Mouse (Mus musculus) intestine, embryonic 15.5 days (tissue): ENCODE measurements around the gene Wwox. TPM values are rescaled to one million over a fixed set of nuclear protein-coding genes. Genes with fewer than 3 reads are reported as not detected.

Source experiments
- ATAC-seq: fragments of 200-750 bp; cut with Nextera tagmentation; 2 replicates; pipeline ENCODE4 v1.8.0; 2017; ENCODE audit warnings: moderate TSS enrichment, moderate library complexity
- H3K27ac ChIP-seq: fragments of 300-500 bp; sonication (generic); 2 replicates; pipeline ENCODE4 v1.5.1; 2015; ENCODE audit warnings: mild to moderate bottlenecking, inconsistent platforms
- H3K27me3 ChIP-seq: fragments of 300-500 bp; sonication (generic); replicated peaks from 2 replicates; pipeline ENCODE4 v1.6.1; 2015; ENCODE audit warnings: inconsistent platforms
- H3K36me3 ChIP-seq: fragments of 300-500 bp; sonication (generic); 2 replicates; pipeline ENCODE4 v1.6.1; 2015; ENCODE audit warnings: inconsistent platforms
- H3K4me1 ChIP-seq: fragments of 300-500 bp; sonication (generic); replicated peaks from 2 replicates; pipeline ENCODE4 v1.6.1; 2015; ENCODE audit warnings: inconsistent platforms
- H3K4me2 ChIP-seq: fragments of 300-500 bp; sonication (generic); replicated peaks from 2 replicates; pipeline ENCODE4 v1.6.1; 2015; ENCODE audit warnings: mild to moderate bottlenecking, inconsistent platforms
- H3K4me3 ChIP-seq: fragments of 300-500 bp; sonication (generic); replicated peaks from 2 replicates; pipeline ENCODE4 v1.5.1; 2015; ENCODE audit warnings: inconsistent platforms
- H3K9ac ChIP-seq: fragments of 300-500 bp; sonication (generic); 2 replicates; pipeline ENCODE4 v1.6.1; 2015; ENCODE audit warnings: inconsistent platforms
- H3K9me3 ChIP-seq: fragments of 300-500 bp; sonication (generic); 2 replicates; pipeline ENCODE4 v1.6.1; 2016; ENCODE audit warnings: inconsistent platforms
- WGBS: fragments of 180-500 bp; shearing (Covaris S2); methylation state at CpG from one replicate; pipeline ENCODE4 v1.1.7; 2015; 5-methylcytosine and 5-hydroxymethylcytosine counted together
- polyA plus RNA-seq: library from polyadenylated mRNA; unstranded; fragments of >200 nt; fragmentation: Nextera tagmentation; extraction: Ambion mirVana; gene quantifications from 2 replicates; pipeline ENCODE4 v1.2.1, GENCODE M21; 2015

Gene Wwox
- polyA plus RNA-seq, 1 experiment from 2014 or later, result 11.6 TPM

DNA sequence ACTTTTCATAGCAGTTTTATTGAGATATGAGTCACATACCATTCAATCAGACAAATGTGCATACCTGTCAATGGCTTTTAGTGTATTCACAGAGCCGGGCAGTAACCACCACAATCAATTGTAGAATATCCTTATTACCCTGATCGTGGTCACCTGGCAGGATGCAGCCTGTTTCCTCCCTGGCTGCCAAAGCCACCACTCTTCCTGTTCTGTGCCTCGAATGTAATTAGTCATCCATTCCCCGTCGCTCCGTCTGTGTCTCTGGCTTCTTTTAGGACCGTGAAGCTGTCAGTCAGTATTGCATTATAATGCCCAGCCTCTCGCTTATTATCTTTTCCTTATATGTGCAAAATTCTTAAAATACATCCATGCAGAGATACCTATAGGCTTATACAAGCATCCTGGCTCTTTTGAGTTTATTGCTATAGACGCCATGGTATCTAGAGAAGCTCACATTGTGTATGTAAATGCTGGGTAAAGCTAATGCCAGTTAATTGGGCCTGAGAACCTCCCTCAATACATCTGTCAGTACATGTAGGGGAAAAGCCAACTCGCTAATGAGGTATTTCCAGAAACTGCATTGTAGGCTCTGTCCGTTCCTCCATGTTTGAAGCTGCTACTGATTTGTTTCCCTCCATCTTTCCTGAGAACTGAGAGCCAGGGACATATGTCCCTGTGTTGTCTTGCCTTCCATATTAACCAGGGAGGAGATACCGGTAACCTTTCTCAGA, 303.9 kb downstream of the Wwox start:
- no peak for ATAC-seq
- H3K4me3 ChIP-seq, result no peak overlapping the region
- H3K9ac ChIP-seq, result no peak overlapping the region
- 74% methylated on average over 12 of the region's 12 CpGs for WGBS
- H3K27me3 ChIP-seq, result no peaks in the 10 kb centered on the region
- H3K27ac ChIP-seq, result no peak overlapping the region
- H3K9me3 ChIP-seq, result no peaks in the 10 kb centered on the region
- H3K4me1 ChIP-seq, result no peaks in the 10 kb centered on the region
- H3K36me3 ChIP-seq, result no peaks in the 10 kb centered on the region
- H3K4me2 ChIP-seq, result no peak overlapping the region

DNA sequence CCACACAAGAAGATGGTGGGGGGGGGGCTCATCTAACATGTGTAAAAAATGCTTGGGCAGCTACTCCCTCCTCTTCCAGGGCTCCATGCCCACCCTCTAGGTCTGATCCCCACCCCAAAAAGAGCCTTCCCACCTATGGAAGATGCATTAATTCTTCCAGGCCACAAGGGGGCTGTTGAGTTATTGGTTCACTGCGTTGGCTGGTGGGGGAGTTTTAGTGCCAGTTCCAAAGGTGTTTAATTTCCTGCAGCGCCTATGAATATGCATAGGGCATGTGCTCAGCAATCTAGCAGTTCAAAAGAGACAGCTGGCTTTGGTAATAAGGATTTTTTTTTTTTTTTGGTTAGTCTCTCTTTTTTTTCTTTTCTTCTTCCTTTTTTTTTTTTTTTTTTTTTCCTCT, 306.9 kb downstream of the Wwox start:
- H3K4me3 ChIP-seq, result no peak overlapping the region
- no peaks in the 10 kb centered on the region for H3K27me3 ChIP-seq
- H3K4me1 ChIP-seq, result no peaks in the 10 kb centered on the region
- no peak overlapping the region for H3K27ac ChIP-seq
- H3K4me2 ChIP-seq, result no peak overlapping the region
- H3K9me3 ChIP-seq, result no peaks in the 10 kb centered on the region
- ATAC-seq, result no peak
- H3K9ac ChIP-seq, result no peak overlapping the region
- 77% methylated on average over 2 of the region's 2 CpGs for WGBS
- H3K36me3 ChIP-seq, result no peaks in the 10 kb centered on the region

- Histone ChIP-seq H3K27ac (no peak overlapping the region), H3K4me1 (no peaks in the 10 kb centered on the region), H3K9ac (no peak overlapping the region), H3K4me3 (no peak overlapping the region), H3K27me3 (no peaks in the 10 kb centered on the region), H3K9me3 (no peaks in the 10 kb centered on the region), H3K36me3 (no peaks in the 10 kb centered on the region), H3K4me2 (no peak overlapping the region)
- 44% methylated on average over 18 of the region's 18 CpGs for WGBS
- ATAC-seq, result no peak
These were observed 312.1 kb downstream of the Wwox start for GRCm38 (mm10) chr8:114751376-114752135.

DNA sequence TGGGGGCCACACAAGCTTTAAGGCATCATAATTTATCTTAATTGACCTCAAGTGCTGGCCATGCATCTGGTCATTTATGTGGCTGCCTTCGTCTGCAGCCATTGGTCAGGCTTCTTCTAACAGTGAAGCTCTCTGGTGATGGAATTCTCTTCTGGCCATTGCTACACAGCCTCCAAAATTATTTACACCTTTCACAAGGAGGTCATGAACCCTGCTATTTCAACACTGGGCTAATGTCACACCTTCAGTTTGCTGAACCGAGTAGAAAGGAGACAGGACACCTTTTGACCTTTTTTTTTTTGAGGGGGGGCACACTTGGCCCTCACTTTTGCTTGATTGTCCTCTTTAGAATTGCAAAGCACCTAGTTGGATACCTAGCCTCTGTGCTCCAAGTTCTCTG, 320.2 kb downstream of the Wwox start:
- ATAC-seq, result no peak
- no peaks in the 10 kb centered on the region for H3K4me1 ChIP-seq
- no peaks in the 10 kb centered on the region for H3K27me3 ChIP-seq
- no peaks in the 10 kb centered on the region for H3K9me3 ChIP-seq
- 54% methylated on average over 2 of the region's 2 CpGs for WGBS
- no peak overlapping the region for H3K4me2 ChIP-seq
- H3K27ac ChIP-seq, result no peak overlapping the region
- H3K36me3 ChIP-seq, result no peaks in the 10 kb centered on the region
- H3K9ac ChIP-seq, result no peak overlapping the region
- H3K4me3 ChIP-seq, result no peak overlapping the region

- WGBS, result 88% methylated on average over 3 of the region's 3 CpGs
- no peaks in the 10 kb centered on the region for H3K9me3 ChIP-seq
- peaks cover 10% of the 10 kb centered on the region for H3K4me1 ChIP-seq
- no peaks in the 10 kb centered on the region for H3K27me3 ChIP-seq
- no peak for ATAC-seq
- no peak overlapping the region for H3K9ac ChIP-seq
- H3K4me2 ChIP-seq, result no peak overlapping the region
- no peak overlapping the region for H3K4me3 ChIP-seq
- H3K36me3 ChIP-seq, result no peaks in the 10 kb centered on the region
- no peak overlapping the region for H3K27ac ChIP-seq
These were observed 329.1 kb downstream of the Wwox start for GRCm38 (mm10) chr8:114768536-114768935.

DNA sequence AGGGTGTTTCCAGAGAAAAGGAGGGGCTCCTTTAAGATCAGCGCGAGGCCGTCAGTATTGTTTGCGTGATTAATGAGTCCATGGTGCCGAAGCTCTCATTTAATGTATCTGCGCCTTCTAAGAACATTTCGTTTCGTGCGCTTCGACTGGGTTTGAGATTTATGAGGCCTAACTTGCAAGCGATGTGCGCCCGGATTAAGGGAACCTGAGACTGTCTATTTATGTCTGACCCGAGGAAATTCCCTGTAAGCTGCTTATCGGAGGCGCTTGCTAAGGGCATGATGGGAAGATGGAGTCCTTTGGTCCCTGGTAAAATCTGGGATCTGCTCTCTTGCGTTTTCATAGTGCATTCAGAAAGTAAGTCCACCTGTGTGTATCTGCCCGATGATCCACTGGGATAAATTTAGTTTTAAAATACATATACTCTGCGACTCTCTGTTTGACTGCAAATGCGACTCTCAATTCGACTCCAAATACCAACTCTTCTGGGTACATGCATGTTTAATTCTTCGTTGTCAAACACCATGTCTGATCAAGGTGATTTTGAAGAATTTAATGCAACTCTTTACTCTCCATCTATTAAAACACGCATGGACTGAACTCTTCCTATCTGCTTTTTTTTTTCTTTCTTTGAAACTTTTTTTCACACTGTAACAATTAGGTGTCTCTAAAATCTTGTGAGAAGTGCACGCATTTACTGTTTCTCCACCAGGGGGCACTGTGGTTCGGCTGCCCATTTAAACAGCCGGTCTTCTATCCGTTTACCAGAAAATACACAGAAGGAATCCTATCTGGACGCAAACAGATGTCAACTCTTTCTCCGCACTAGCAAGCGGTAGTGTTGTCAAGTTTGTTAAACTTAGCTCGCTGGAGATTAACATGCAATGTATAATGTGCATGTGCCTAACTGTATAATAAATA, 331.7 kb downstream of the Wwox start:
- peak; percentile 30 for ATAC-seq
- peaks cover 19% of the 10 kb centered on the region for H3K4me1 ChIP-seq
- no peak overlapping the region for H3K27ac ChIP-seq
- H3K9me3 ChIP-seq, result no peaks in the 10 kb centered on the region
- WGBS, result 43% methylated on average over 31 of the region's 31 CpGs
- no peak overlapping the region for H3K9ac ChIP-seq
- H3K4me3 ChIP-seq, result no peak overlapping the region
- H3K36me3 ChIP-seq, result no peaks in the 10 kb centered on the region
- no peaks in the 10 kb centered on the region for H3K27me3 ChIP-seq
- H3K4me2 ChIP-seq, result no peak overlapping the region; the same call in 1 of the 2 replicates

- Histone ChIP-seq H3K4me1 (peaks cover 19% of the 10 kb centered on the region), H3K27me3 (no peaks in the 10 kb centered on the region), H3K9me3 (no peaks in the 10 kb centered on the region), H3K4me3 (no peak overlapping the region), H3K36me3 (no peaks in the 10 kb centered on the region), H3K4me2 (no peak overlapping the region), H3K27ac (peak overlapping the region; percentile 69), H3K9ac (no peak overlapping the region)
- 23% methylated on average over 1 of the region's 1 CpGs for WGBS
- ATAC-seq, result peak; percentile 55
These were observed 332.9 kb downstream of the Wwox start for GRCm38 (mm10) chr8:114772276-114772849.

DNA sequence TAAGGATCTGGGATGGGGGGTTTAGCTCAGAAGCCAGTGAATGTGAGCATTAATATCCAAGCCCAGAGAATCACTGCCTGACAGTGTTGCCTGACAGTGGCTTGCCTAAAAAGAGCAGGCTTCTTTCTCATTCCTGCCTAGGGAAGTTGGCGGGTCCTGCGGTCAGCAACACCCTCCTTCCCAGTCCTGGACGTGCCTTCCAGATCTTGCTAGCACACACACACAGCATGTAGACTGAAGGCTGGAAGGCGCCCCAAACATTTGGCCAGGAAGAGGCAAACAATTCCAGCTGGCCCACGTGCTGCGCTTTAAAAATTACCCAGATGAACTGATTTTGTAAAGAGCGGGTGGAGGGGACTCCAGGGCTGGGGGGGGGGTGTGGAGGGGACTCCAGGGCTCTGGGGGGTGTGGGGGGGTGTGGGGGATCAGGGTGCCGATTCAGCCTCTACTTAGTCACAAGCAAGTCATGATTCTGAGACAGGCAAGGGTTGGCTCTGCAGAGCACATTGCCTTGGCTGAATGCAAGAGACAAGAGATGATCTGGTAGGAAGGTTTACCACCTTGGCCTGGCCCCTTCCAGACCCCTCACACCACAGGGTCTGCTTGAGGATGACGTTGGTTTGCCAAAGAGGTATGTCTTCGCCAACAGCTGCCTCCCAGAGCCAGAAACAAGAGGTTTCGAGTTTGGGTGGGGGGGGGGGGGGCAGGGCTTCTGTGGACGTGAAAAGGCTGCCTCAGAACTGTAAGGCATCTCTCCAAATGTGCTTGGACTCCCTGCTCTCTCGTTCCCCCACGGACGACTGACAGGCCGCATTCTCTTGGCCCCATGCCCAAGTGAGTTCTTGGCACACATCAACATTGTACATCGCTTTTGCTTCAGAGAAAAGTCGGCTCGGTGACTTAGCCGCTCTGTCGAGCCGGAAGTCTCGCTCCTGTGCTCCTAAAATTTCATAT, 334.3 kb downstream of the Wwox start:
- Histone ChIP-seq H3K9me3 (no peaks in the 10 kb centered on the region), H3K36me3 (no peaks in the 10 kb centered on the region), H3K27me3 (no peaks in the 10 kb centered on the region), H3K9ac (no peak overlapping the region), H3K4me3 (no peak overlapping the region), H3K4me2 (no peak overlapping the region; the same call in none of the 2 replicates), H3K4me1 (peaks cover 27% of the 10 kb centered on the region), H3K27ac (peak overlapping the region; percentile 79)
- peak; percentile 48 for ATAC-seq
- 27% methylated on average over 23 of the region's 23 CpGs for WGBS

GRCm38 (mm10) chr8:114774415-114774775, 334.9 kb downstream of the Wwox start:
- Histone ChIP-seq H3K9ac (no peak overlapping the region), H3K27ac (0 out of 2 replicates have a peak overlapping the region, but pooled peaks have one; percentile 79), H3K4me3 (no peak overlapping the region), H3K4me2 (no peak overlapping the region; the same call in 1 of the 2 replicates), H3K9me3 (no peaks in the 10 kb centered on the region), H3K27me3 (no peaks in the 10 kb centered on the region), H3K4me1 (peaks cover 27% of the 10 kb centered on the region), H3K36me3 (no peaks in the 10 kb centered on the region)
- WGBS, result 58% methylated on average over 6 of the region's 6 CpGs
- no peak for ATAC-seq

DNA sequence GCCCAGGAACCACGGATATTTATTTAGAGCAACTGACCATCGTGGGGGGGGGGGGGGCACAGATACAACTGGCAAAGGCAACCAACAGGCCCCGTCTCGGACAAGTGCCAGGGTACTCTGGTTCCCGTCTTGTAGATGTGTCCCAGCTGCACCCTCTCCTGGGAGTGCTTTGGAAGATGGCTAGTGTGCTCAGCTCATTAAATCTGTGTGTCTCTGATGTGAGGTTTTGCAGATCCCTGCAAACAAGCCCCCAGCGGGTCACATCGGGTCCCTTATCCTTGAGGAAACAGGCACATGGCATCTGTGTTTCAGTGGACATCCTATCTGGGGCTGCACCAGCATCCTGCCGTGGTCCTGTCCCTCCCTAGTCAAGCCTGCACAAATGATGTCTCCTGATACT, 336.1 kb downstream of the Wwox start:
- no peak for ATAC-seq
- 51% methylated on average over 8 of the region's 8 CpGs for WGBS
- Histone ChIP-seq H3K9ac (no peak overlapping the region), H3K4me1 (peaks cover 27% of the 10 kb centered on the region), H3K27me3 (no peaks in the 10 kb centered on the region), H3K4me3 (no peak overlapping the region), H3K27ac (no peak overlapping the region), H3K36me3 (no peaks in the 10 kb centered on the region), H3K9me3 (no peaks in the 10 kb centered on the region), H3K4me2 (no peak overlapping the region)

DNA sequence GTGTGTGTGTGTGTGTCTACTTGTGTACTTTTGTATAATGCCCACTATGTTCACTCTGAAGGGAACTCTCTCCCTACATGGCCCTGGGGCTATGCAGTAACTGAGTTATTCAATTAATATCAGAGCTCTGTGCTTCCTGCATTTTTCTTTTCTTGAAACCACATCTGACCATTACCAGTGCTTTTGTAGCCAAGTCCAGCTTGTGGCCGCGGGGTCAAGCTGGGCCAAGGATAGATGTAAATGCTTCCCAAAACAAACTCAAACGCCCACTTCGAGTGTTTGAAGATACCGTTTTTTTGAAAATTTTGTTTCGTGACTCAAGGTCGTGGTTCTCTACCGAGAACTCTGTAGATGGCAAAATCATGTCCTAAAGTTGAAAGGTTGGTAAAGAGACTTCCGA, 337.2 kb downstream of the Wwox start:
- Histone ChIP-seq H3K9ac (no peak overlapping the region), H3K9me3 (no peaks in the 10 kb centered on the region), H3K36me3 (no peaks in the 10 kb centered on the region), H3K4me1 (peaks cover 25% of the 10 kb centered on the region), H3K27ac (no peak overlapping the region), H3K4me3 (no peak overlapping the region), H3K27me3 (no peaks in the 10 kb centered on the region), H3K4me2 (no peak overlapping the region)
- ATAC-seq, result no peak
- 85% methylated on average over 9 of the region's 9 CpGs for whole genome bisulfite sequencing
